Mouse (Mus musculus) bone marrow macrophage, adult 2 months (primary cell): ENCODE results near the gene Med24.
"Not testable (repeated sequence)": the region's sequence is repeated elsewhere in the genome, so short reads cannot be mapped to it uniquely, and the experiment has no call there.

Source experiments
- CTCF ChIP-seq: IDR thresholded peaks from 2 replicates; pipeline ENCODE4 v1.5.1; 2012; ENCODE audit warnings: low read depth, mild to moderate bottlenecking, low read length, moderate library complexity
- POLR2A ChIP-seq: IDR thresholded peaks from 2 replicates; pipeline ENCODE4 v1.6.1; 2012; ENCODE audit warnings: mild to moderate bottlenecking, low read depth, low read length, borderline replicate concordance

- not testable (repeated sequence) for TF ChIP-seq CTCF, POLR2A
Observed at GRCm38 (mm10) chr11:98712009-98712408, 17.2 kb downstream of the Med24 start.
